Mouse (Mus musculus) ES-Bruce4 (cell line): ENCODE data around the gene Nup210l.

Experiments used
- CTCF ChIP-seq: IDR thresholded peaks from one replicate; pipeline ENCODE4 v1.8.1; 2011; ENCODE audit warnings: low read depth, low read length
- EP300 ChIP-seq: IDR thresholded peaks from 2 replicates; pipeline ENCODE4 v1.6.1; 2011; ENCODE audit warnings: low read depth, low read length; ENCODE audit not compliant: insufficient read depth
- POLR2A ChIP-seq: IDR thresholded peaks from one replicate; pipeline ENCODE4 v1.8.1; 2011; ENCODE audit warnings: low read length; ENCODE audit not compliant: insufficient read depth

DNA sequence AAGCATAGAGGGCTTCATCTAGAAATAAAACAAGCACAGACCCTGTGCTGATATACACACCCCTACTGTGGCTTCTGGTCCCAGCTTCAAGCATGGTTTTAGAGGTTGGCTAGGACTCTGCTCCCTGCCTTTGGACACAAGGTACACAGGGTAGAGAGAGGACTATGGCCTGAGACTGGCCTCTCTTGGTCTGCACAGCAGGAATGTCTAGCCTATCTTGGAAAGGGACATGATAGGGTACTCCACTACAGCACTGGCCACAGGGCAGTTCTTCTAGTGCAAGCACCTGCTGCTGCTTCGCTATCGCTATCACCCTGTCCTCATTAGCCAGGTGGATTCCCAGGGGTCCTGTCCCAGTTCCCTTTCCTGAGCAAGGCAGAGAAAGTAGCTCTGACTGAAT lies 137.3 kb downstream of the Nup210l start:
- no peak for TF ChIP-seq CTCF
- no peak for TF ChIP-seq POLR2A
- TF ChIP-seq EP300 = no peak
